Mouse (Mus musculus): ENCODE results near the gene Hdlbp. TPM values are rescaled to one million over a fixed set of nuclear protein-coding genes. Genes with fewer than 3 reads are reported as not detected.

The Hdlbp gene
- polyA plus RNA-seq, 1 experiment: 24.3 TPM

GRCm38 (mm10) chr1:93362661-93363060 is 116.0 kb downstream of the Hdlbp start:
- H3K27ac ChIP-seq (ENCODE audit: insufficient read depth, low read length): no peak overlapping the region
- H3K36me3 ChIP-seq (ENCODE audit: control insufficient read depth, insufficient read depth, low read length): peaks cover 34% of the 10 kb centered on the region
- H3K27me3 ChIP-seq (ENCODE audit: control insufficient read depth, insufficient read depth, low read length): no peaks in the 10 kb centered on the region
- DNase-seq (ENCODE audit: low read depth in 1 of 2, low spot score in 2 of 2): no peak
- H3K4me3 ChIP-seq (ENCODE audit: extremely low read depth, insufficient read depth, insufficient read length): no peak overlapping the region
- WGBS: 87% methylated on average over 4 of the region's 4 CpGs
- no peak for TF ChIP-seq CTCF (IDR thresholded peaks at IDR 0.05; ENCODE audit: extremely low read depth, insufficient read depth, insufficient read length, insufficient replicate concordance)
- no peak for TF ChIP-seq POLR2A (IDR thresholded peaks at IDR 0.05; ENCODE audit: low read depth, low read length)
- H3K4me1 ChIP-seq (ENCODE audit: control insufficient read depth, insufficient read depth, insufficient read length): no peaks in the 10 kb centered on the region

Other genes starting within 250 kb of the Hdlbp start
- 12.5 and 12.8 TPM in 2 replicates for gene Sned1, start 243.0 kb downstream of the Hdlbp start, polyA plus RNA-seq (2012; rRNA removed)
- 3.8 and 4.0 TPM in 2 replicates for gene Mterf4, start 172.9 kb downstream of the Hdlbp start, polyA plus RNA-seq (2012; rRNA removed)
- gene Ppp1r7, start 136.0 kb downstream of the Hdlbp start, polyA plus RNA-seq (2012; rRNA removed): 2.3 and 2.6 TPM in 2 replicates
- 1.5 and 1.7 TPM in 2 replicates for gene Pask, start 135.3 kb downstream of the Hdlbp start, polyA plus RNA-seq (2012; rRNA removed)
- 0.52 and 0.85 TPM in 2 replicates for gene Ano7, start 104.9 kb downstream of the Hdlbp start, polyA plus RNA-seq (2012; rRNA removed)
- gene Farp2, start 33.3 kb upstream of the Hdlbp start, polyA plus RNA-seq (2012; rRNA removed): 1.4 and 1.7 TPM in 2 replicates
- 63.2 and 65.6 TPM in 2 replicates for gene Stk25, start 179.8 kb upstream of the Hdlbp start, polyA plus RNA-seq (2012; rRNA removed)
- gene Bok, start 206.8 kb upstream of the Hdlbp start, polyA plus RNA-seq (2012; rRNA removed): 37.2 and 43.6 TPM in 2 replicates

All from spleen, adult 2 months (tissue).